Mouse (Mus musculus) spleen, postnatal 10 days (tissue): ENCODE measurements around the gene Srp54a.
"Not testable (repeated sequence)": the region's sequence is repeated elsewhere in the genome, so short reads cannot be mapped to it uniquely, and the experiment has no call there.

ENCODE experiments used
- DNase-seq, 2 experiments: peaks; one replicate each; pipeline ENCODE4 v3.0.0; 2021 to 2022; ENCODE audit warnings: low spot score in 2 of 2

The Srp54a gene

DNA sequence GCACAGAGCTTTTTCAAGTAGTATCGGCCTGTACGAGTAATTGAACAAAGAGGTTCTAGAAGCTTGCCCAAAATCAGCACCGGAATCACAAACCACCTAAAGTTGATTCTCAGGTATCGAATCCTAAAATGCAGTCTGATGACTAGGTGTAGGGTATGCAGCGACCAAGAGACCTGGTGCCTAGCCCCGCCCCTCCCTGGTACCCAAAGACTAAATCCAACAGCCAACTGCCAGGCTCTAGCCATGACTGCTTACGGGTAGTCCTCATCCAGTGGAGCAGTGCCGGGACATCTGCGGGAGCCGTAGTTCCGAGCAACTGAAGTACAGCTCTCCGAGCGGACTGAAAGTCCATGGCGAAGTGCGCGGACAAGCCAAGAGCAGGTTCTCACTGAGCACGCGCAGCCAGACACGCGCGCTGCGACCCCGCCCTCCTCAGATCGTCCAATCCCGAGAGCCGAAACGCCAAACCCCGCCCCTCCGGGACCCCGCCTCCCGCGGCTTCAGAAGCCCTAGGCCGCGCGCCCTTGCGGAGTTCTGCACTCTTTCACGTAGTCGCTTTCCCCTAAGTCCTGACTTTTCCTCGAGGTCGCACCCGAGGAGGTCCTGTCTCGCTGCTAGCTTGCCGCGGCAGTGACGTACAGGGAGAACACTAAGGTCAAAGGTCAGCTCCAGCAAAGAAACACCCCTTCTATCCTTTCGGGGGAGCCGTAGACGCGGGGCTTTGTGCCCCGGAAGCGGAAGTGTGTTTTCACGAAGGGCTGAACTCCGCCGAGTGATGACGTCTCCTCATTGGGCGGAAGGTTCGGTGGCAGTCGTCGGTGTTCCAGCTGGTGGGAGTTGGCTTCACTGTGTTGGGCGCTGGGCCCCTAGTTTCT is at the start of gene Srp54a, which contains the start of gene 2700097O09Rik:
Srp54a (plus strand) TSS at position 537 of the 875 bp plus-strand sequence.
2700097O09Rik (minus strand) TSS at position 385 of the 875 bp plus-strand sequence.
- DNase-seq, result peak; percentile 91 to 97

DNA sequence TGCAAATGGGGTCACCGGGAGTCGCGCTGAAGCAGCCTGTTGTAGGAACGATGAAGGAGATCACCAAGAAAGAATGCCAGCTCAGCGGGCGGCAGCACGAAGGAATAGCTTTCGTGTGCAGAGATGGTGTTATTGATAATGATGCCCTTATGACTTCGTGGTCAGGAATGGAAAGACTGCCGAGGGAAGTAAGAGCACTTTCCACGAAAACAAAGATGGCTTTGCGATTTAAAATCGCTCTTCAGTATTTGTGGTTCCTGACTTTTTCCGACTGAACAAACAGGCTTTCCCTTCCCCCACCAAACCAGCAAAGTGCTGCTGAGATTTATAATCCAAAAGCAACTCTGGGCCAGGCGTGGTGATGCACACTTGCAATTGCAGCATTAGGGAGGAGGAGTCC is 39.1 kb upstream of the Srp54a start:
- DNase-seq, result no peak

DNA sequence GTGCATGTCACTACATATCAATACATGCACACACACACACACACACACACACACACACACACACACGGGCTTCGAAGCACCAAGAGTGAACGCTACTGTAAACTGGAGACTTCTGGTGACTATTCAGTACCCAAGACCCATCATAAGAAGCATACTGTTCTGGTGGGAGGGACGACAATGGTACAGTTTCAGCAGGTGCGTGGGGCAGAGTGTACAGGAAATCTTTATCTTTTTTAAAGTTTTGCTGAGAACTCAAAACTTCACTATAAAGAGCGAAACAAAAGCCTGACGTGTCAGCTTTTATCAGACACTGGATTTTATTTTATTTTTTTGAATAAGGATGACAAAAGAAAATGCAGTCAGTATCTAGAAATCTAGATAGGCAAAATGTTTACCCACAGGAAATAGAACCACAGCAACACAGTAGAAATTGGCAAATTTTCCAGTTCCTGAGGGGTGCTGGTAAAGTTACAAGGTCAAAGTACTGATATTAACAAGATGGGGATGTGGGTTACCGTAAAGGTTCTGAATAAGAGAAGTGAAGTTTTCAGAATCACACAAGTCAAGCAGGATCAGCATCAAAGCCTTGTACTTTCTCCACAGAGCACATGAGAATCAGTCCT is 30.2 kb upstream of the Srp54a start:
- no peak for DNase-seq

- peak in 1 of 2 experiments; percentile 53 for DNase-seq
Measured at GRCm38 (mm10) chr12:55051210-55052173, 28.6 kb upstream of the Srp54a start.

DNA sequence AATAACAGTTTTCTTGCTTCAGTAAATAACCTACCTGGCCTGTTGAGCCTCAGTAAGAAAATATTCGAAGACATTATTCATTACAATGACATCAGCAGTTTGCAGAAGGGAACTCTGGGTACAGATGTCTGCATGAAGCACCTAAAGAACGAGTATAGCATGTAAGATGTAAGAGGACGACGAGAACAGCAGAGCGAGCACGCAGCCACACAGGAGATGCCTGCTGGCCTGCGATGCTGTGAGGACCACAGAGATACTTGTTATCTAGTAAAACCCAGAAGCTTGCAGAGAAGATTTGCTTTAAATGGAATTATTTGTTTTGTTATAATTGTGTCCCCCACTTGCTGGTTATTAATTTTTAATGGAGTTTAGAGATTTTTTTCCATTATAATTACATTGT is 26.8 kb upstream of the Srp54a start:
- peak in 1 of 2 experiments; percentile 32 for DNase-seq

GRCm38 (mm10) chr12:55054551-55055241 is 25.4 kb upstream of the Srp54a start:
- DNase-seq, result no peak

DNA sequence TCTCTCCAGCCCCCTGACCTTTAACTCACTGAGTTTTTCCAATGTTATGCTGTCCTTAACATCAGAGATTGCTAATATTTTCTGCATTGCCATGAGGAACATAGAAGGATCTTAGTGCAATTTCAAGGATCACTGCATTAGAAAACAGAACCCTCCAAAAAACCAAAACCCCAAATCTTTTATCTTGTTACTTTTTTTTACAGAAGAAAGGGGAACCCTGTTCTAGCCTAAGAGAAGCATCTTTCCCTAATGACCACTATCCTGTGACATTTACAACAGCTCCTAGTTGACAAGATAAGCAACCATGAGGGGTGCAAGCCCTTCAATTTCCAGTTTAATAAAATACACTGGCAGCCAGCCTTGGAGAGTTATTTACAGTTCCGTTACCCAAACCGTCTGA is 23.4 kb upstream of the Srp54a start:
- no peak for DNase-seq

DNA sequence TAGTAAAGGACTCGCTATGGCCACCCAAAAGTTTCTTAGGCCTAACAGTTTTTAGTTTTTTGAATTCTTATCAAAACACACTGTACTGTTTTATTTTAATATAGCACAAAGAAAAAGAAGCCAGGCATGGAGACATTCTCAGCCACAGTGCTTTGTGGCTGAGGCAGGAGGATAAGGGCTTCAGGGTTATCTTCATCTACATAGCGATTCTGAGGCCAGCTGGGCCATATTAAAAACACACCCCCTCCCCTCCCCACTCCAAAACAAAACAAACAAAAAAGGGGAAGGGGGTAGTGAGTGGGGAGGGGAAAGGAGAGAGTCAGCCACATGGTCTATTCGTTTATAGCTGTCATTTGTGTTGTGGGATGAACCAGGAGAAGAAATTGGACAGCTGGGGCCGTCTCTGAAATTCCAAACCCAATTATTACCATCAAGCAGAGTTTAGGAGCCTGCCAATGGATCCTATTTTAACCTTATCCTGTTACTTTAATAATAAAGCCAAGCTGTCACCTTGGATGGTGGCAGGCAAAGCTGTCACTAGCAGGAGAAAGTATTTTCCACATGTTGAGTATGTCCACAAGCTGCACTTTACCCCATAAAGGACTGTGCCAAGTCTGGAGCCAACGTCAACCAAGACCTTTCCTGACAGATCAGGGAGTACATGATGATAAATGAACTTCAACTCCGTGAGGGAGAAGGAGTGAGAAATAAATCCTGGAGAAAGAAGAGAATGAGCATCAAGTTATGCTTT is 21.0 kb upstream of the Srp54a start:
- no peak for DNase-seq

- DNase-seq, result no peak
Measured at GRCm38 (mm10) chr12:55059812-55060211, 20.2 kb upstream of the Srp54a start.

GRCm38 (mm10) chr12:55060212-55060898 is 19.7 kb upstream of the Srp54a start:
- no peak for DNase-seq

DNA sequence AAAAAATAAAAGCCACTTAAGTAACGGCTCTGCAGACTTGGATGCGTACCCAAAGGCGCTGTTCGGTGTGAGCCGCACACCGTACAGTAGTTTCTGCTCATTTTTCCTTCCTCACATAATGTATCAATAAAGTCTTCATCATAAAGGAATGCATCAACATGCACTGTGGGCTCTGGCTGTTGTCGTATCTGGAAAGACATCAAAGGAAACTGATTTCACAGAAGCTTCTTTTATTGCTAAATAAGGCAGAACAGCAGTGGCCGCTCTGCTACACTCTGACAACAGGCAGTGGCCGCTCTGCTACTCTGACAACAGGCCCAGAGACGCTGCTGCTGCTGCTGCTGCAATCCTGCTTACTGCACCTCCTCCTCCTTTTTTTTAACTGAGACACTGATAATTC is 19.1 kb upstream of the Srp54a start:
- DNase-seq, result no peak

GRCm38 (mm10) chr12:55062141-55062540 is 17.9 kb upstream of the Srp54a start:
- no peak for DNase-seq

GRCm38 (mm10) chr12:55072495-55072894 is 7.6 kb upstream of the Srp54a start:
- DNase-seq, result no peak

GRCm38 (mm10) chr12:55073686-55074085 is 6.4 kb upstream of the Srp54a start:
- no peak for DNase-seq

DNA sequence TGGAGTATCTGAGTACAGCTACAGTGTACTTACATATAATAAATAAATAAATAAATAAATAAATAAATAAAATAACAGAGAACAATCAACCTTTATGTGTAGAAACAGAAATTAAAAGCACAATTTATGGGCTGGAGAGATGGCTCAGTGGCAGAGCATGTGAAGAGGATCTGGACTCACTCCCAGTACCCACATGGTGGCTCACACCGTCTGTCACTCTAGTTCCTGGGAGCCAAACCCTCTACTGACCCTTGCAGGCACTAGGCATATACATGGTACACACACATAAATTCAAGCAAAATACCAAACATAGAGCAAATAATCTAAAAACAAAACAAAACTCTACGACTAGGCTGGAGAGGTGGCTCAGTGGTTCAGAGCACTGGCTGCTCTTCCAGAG is 4.8 kb upstream of the Srp54a start:
- DNase-seq, result no peak

GRCm38 (mm10) chr12:55078706-55079105 is 1.4 kb upstream of the Srp54a start:
- DNase-seq, result not testable (repeated sequence)

DNA sequence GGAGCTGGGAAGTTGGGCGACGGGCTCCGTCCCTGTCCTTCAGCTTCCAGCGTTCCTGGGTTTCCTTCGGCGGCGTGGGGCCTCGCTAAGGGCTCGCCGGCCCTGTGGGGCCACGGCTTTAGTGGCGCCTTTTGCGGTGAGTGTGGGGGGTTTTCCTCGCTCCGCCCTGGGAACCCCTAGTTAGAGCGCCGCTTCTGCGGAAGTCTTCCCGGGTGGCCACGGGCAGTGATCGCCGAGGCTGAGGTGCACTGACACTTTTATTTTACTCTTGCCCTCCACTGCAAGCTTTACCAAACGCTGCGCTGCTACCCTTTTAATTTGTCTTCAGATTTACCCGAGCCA is 510 bp downstream of the Srp54a start:
- not testable (repeated sequence) for DNase-seq

DNA sequence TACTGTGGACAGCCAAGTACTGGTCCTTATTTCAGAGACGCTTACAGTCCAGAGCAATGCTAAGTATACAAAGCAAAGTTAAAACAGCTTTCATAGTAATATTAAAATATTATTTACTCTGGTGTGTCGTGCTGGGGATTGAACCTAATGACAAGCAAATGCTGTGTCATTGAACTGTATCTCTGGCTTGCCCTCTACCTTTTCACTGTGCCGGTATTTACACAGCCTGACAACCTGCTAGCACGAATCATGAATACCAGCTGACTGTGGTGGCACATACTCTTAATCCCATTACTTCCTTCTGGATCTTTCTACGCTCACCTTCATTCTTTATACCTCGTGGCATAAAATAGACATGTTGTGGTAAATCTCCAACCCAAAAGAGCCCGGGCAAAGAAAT is 12.1 kb downstream of the Srp54a start:
- not testable (repeated sequence) for DNase-seq

GRCm38 (mm10) chr12:55112616-55113015 is 32.6 kb downstream of the Srp54a start:
- not testable (repeated sequence) for DNase-seq

DNA sequence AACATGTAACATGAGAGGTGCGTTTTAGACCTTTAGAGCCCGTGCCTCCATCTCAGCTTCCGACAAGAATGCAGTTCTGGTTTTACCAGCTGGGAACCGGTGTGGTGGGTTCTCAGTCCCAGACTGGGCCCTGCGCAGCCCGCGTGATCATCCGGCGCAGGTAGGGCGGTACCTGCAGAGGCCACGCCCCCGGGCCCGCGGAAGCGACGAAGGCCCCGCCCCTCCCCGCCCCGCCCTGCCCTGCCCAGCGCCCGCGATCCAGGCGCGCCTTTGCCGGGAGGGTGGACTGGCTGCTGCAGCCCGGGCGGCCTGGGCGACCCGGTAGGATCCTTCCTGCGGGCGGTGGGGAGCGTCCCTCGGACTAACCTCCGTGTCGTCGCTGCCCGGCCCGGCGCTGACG is 44.2 kb downstream of the Srp54a start, which contains the start of gene Fam177a:
Fam177a (plus strand) TSS at position 228 of the 400 bp plus-strand sequence.
- not testable (repeated sequence) for DNase-seq
